Mouse (Mus musculus): ENCODE data around the gene Parva. TPM values are rescaled to one million over a fixed set of nuclear protein-coding genes. Genes with fewer than 3 reads are reported as not detected.

Parva gene
- polyA plus RNA-seq, 1 experiment, result 78.5 TPM

GRCm38 (mm10) chr7:112512895-112513294, 85.6 kb downstream of the Parva start:
- no peak for DNase-seq (ENCODE audit: low read depth)

- DNase-seq (ENCODE audit: low read depth), result no peak
Measured at GRCm38 (mm10) chr7:112514636-112515193, 87.4 kb downstream of the Parva start.

- no peak for DNase-seq (ENCODE audit: low read depth)
Measured at GRCm38 (mm10) chr7:112525465-112525864, 98.2 kb downstream of the Parva start.

GRCm38 (mm10) chr7:112526226-112526625, 98.9 kb downstream of the Parva start:
- no peak for DNase-seq (ENCODE audit: low read depth)

GRCm38 (mm10) chr7:112527230-112527629, 99.9 kb downstream of the Parva start:
- DNase-seq (ENCODE audit: low read depth), result no peak

GRCm38 (mm10) chr7:112528059-112528458, 100.8 kb downstream of the Parva start:
- DNase-seq (ENCODE audit: low read depth), result no peak

- no peak for DNase-seq (ENCODE audit: low read depth)
Measured at GRCm38 (mm10) chr7:112528582-112529360, 101.5 kb downstream of the Parva start.

GRCm38 (mm10) chr7:112530924-112531323, 103.6 kb downstream of the Parva start:
- DNase-seq (ENCODE audit: low read depth), result no peak

GRCm38 (mm10) chr7:112534148-112534547, 106.8 kb downstream of the Parva start:
- DNase-seq (ENCODE audit: low read depth), result no peak

- no peak for DNase-seq (ENCODE audit: low read depth)
Measured at GRCm38 (mm10) chr7:112535408-112535921, 108.2 kb downstream of the Parva start.

- no peak for DNase-seq (ENCODE audit: low read depth)
Measured at GRCm38 (mm10) chr7:112549136-112549535, 121.8 kb downstream of the Parva start.

- DNase-seq (ENCODE audit: low read depth), result no peak
Measured at GRCm38 (mm10) chr7:112561504-112561903, 134.2 kb downstream of the Parva start.

- DNase-seq (ENCODE audit: low read depth), result no peak
Measured at GRCm38 (mm10) chr7:112567004-112567403, 139.7 kb downstream of the Parva start.

- DNase-seq (ENCODE audit: low read depth), result no peak
Measured at GRCm38 (mm10) chr7:112568961-112569360, 141.7 kb downstream of the Parva start.

- DNase-seq (ENCODE audit: low read depth), result no peak
Measured at GRCm38 (mm10) chr7:112581621-112582020, 154.3 kb downstream of the Parva start.

- no peak for DNase-seq (ENCODE audit: low read depth)
Measured at GRCm38 (mm10) chr7:112582882-112583405, 155.6 kb downstream of the Parva start.

GRCm38 (mm10) chr7:112587449-112587848, 160.1 kb downstream of the Parva start:
- no peak for DNase-seq (ENCODE audit: low read depth)

GRCm38 (mm10) chr7:112589530-112589929, 162.2 kb downstream of the Parva start:
- DNase-seq (ENCODE audit: low read depth), result no peak

- no peak for DNase-seq (ENCODE audit: low read depth)
Measured at GRCm38 (mm10) chr7:112593586-112593985, 166.3 kb downstream of the Parva start.

- no peak for DNase-seq (ENCODE audit: low read depth)
Measured at GRCm38 (mm10) chr7:112595226-112595850, 168.0 kb downstream of the Parva start.

GRCm38 (mm10) chr7:112599650-112600049, 172.3 kb downstream of the Parva start:
- no peak for DNase-seq (ENCODE audit: low read depth)

- DNase-seq (ENCODE audit: low read depth), result no peak
Measured at GRCm38 (mm10) chr7:112600163-112600562, 172.9 kb downstream of the Parva start.

All from gonadal fat pad, adult 2 months (tissue).